Mouse (Mus musculus): ENCODE results near the gene Actbl2. TPM values are rescaled to one million over a fixed set of nuclear protein-coding genes. Genes with fewer than 3 reads are reported as not detected.

The Actbl2 gene
- total RNA-seq (2014; rRNA removed) = 0.08 TPM in 1 of 2 replicates, not detected in the other
- polyA plus RNA-seq (2015; fragmentation: Nextera tagmentation; extraction: Ambion mirVana) = not detected in 2 replicates

- DNase-seq (no peak), ATAC-seq (no peak)
- Histone ChIP-seq H3K9ac (no peak within 1 kb of the TSS), H3K27ac (ENCODE audit: low read depth, low read length) (no peak within 1 kb of the TSS), H3K36me3 (ENCODE audit: insufficient read depth) (no peaks in the 10 kb centered on the region), H3K9me3 (ENCODE audit: low read length) (no peaks in the 10 kb centered on the region), H3K4me3 (ENCODE audit: low read depth, low read length) (no peak within 1 kb of the TSS), H3K27me3 (ENCODE audit: insufficient read depth, low read length) (no peaks in the 10 kb centered on the region), H3K4me2 (ENCODE audit: low read depth) (no peak within 1 kb of the TSS), H3K4me1 (ENCODE audit: insufficient read depth) (no peaks in the 10 kb centered on the region)
- no peak for TF ChIP-seq CTCF (IDR thresholded peaks at IDR 0.05; ENCODE audit: low read depth)
- 91% methylated on average over 5 of the region's 5 CpGs for WGBS
Measured at GRCm38 (mm10) chr13:111254713-111255112, at the start of gene Actbl2. Actbl2 (plus strand) TSS chr13:111255013.

DNA sequence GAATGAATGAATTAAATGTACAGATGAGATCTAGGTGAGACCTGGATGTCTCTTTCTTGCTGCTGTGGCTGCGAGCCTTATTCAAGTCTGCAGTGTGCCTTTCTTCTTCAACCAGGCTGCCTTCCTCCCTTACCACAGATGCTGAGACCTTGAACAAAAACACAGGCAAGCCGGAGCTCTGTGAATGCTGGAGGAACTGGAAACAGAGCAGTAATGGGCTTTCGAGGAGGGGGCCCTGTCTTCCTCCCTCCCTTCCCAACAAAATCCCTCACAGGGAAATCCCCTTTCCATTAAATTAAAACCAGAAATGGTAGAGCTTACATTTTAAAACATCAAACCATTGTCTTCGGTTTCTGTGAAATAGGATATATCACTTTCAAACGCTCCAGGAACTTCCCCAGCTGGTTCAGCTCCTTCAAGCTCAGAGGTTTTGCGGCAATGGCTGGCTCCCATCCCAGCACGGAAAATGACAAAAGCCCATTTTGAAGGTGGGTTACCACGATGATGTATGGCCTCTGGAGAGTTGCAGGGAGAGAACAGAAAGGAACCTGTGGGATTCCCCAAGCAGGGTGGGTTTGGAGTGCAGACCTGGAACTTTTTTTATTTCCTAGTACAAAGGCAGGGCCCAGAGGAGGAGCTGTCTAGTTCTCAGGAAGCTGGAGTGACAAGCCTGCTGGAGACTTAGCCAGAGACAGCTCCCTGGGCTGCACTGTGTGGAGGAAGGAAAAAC is 44.0 kb upstream of the Actbl2 start:
- H3K27me3 ChIP-seq (ENCODE audit: insufficient read depth, low read length) = no peaks in the 10 kb centered on the region
- H3K9me3 ChIP-seq (ENCODE audit: low read length) = no peaks in the 10 kb centered on the region
- H3K4me2 ChIP-seq (ENCODE audit: low read depth) = no peak overlapping the region
- H3K4me1 ChIP-seq (ENCODE audit: insufficient read depth) = no peaks in the 10 kb centered on the region
- DNase-seq (no peak), ATAC-seq (no peak)
- H3K9ac ChIP-seq = no peak overlapping the region
- WGBS = 53% methylated on average over 8 of the region's 8 CpGs
- H3K4me3 ChIP-seq (ENCODE audit: low read depth, low read length) = no peak overlapping the region
- H3K27ac ChIP-seq (ENCODE audit: low read depth, low read length) = no peak overlapping the region
- no peak for TF ChIP-seq CTCF (IDR thresholded peaks at IDR 0.05; ENCODE audit: low read depth)
- no peaks in the 10 kb centered on the region for H3K36me3 ChIP-seq (ENCODE audit: insufficient read depth)

DNA sequence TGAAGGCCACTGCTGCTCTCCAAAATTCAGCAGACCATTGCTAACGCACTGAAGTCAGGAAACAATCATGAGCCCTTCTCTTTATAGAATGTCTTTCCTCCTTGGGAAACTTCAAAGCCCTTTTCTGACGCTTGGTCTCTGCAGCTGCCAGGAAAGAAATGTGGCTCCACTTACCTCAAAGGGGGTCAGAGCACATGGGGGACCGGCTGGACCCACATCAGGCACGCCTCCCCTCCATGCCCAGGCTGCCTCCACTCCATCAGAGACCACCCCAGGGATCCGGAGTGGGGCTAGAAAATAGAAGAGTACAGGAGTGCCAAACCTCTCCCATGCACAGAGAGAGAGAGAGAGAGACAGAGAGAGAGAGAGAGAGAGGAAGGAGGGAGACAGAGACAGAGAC is 26.0 kb upstream of the Actbl2 start:
- H3K4me2 ChIP-seq (ENCODE audit: low read depth) = no peak overlapping the region
- H3K27me3 ChIP-seq (ENCODE audit: insufficient read depth, low read length) = no peaks in the 10 kb centered on the region
- no peak overlapping the region for H3K27ac ChIP-seq (ENCODE audit: low read depth, low read length)
- no peaks in the 10 kb centered on the region for H3K4me1 ChIP-seq (ENCODE audit: insufficient read depth)
- DNase-seq (no peak), ATAC-seq (no peak)
- 29% methylated on average over 5 of the region's 5 CpGs for WGBS
- no peak overlapping the region for H3K4me3 ChIP-seq (ENCODE audit: low read depth, low read length)
- H3K36me3 ChIP-seq (ENCODE audit: insufficient read depth) = no peaks in the 10 kb centered on the region
- no peak for TF ChIP-seq CTCF (IDR thresholded peaks at IDR 0.05; ENCODE audit: low read depth)
- no peak overlapping the region for H3K9ac ChIP-seq
- H3K9me3 ChIP-seq (ENCODE audit: low read length) = no peaks in the 10 kb centered on the region

DNA sequence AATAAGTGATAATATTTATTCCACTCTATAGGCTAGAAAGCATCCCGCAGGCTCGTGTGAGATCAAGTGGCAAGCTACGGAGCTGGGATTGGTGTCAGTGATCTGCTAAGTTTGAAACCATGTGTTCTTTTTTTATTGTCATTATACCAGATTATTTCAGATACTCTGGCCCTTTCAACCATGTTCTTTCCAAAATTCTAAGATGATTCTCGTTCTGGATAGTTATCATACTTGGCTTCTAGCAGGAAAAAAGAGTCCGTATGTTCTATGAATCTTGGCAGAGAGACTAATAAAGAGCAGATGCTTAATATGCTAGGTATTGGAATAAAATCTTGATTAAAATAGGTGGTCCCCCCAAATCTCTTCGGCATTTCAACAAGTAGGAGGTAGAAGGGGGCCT is 25.3 kb upstream of the Actbl2 start:
- Histone ChIP-seq H3K27ac (ENCODE audit: low read depth, low read length) (no peak overlapping the region), H3K4me3 (ENCODE audit: low read depth, low read length) (no peak overlapping the region), H3K9me3 (ENCODE audit: low read length) (no peaks in the 10 kb centered on the region), H3K9ac (no peak overlapping the region), H3K4me2 (ENCODE audit: low read depth) (no peak overlapping the region), H3K27me3 (ENCODE audit: insufficient read depth, low read length) (no peaks in the 10 kb centered on the region), H3K36me3 (ENCODE audit: insufficient read depth) (no peaks in the 10 kb centered on the region), H3K4me1 (ENCODE audit: insufficient read depth) (no peaks in the 10 kb centered on the region)
- WGBS = 68% methylated on average over 6 of the region's 6 CpGs
- ATAC-seq (no peak), DNase-seq (no peak)
- no peak for TF ChIP-seq CTCF (IDR thresholded peaks at IDR 0.05; ENCODE audit: low read depth)

DNA sequence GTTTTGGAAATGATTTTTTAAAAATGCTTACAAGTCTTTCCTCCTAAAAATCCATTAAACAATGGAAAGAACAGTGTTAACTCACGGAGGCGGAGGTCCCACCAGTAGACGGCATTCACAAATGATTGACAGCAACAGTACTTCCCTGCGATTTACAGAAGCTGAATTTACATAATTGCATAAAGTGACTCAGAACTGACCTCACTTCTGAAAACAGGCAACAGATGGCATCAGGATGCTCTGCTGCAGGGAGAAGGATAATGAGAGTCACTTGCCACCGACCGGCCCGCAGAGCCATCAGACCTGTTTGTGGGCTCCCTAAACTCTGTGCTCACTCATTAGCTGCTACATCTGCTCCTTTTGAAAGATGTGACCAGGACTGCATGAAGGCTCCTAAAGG is 22.4 kb upstream of the Actbl2 start:
- no peak for DNase-seq

DNA sequence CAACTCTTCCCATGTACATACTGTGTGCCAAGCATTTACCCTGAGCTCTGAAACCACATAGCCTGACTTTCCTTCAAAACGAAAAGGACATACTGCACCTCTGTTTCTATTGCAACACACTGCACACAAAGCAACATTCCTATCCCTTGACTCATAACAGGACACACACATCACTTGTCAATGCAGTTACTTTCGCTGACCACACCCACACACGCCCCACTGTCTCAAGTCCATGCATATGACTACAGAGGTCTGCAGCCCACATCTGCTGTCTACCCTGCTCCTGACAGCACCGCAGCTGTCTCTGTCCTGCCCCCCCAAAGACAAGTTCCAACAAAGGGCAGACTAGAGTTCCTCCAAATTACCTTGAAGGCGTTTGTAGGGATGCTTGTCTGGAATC is 21.5 kb upstream of the Actbl2 start:
- TF ChIP-seq CTCF (IDR thresholded peaks at IDR 0.05; ENCODE audit: low read depth) = no peak
- H3K36me3 ChIP-seq (ENCODE audit: insufficient read depth) = no peaks in the 10 kb centered on the region
- 85% methylated on average over 5 of the region's 5 CpGs for WGBS
- no peak overlapping the region for H3K9ac ChIP-seq
- no peaks in the 10 kb centered on the region for H3K9me3 ChIP-seq (ENCODE audit: low read length)
- H3K27me3 ChIP-seq (ENCODE audit: insufficient read depth, low read length) = no peaks in the 10 kb centered on the region
- H3K4me3 ChIP-seq (ENCODE audit: low read depth, low read length) = no peak overlapping the region
- H3K27ac ChIP-seq (ENCODE audit: low read depth, low read length) = no peak overlapping the region
- H3K4me2 ChIP-seq (ENCODE audit: low read depth) = no peak overlapping the region
- ATAC-seq = no peak
- H3K4me1 ChIP-seq (ENCODE audit: insufficient read depth) = 0 out of 2 replicates have a peak, but pooled peaks cover 4% of the 10 kb centered on the region
- no peak for DNase-seq

More for the DNA sequence above, 22.4 kb upstream of the Actbl2 start:
- TF ChIP-seq CTCF (IDR thresholded peaks at IDR 0.05; ENCODE audit: low read depth) = no peak
- Histone ChIP-seq H3K36me3 (ENCODE audit: insufficient read depth) (no peaks in the 10 kb centered on the region), H3K4me3 (ENCODE audit: low read depth, low read length) (no peak overlapping the region), H3K9ac (no peak overlapping the region), H3K27ac (ENCODE audit: low read depth, low read length) (no peak overlapping the region), H3K9me3 (ENCODE audit: low read length) (no peaks in the 10 kb centered on the region), H3K4me2 (ENCODE audit: low read depth) (no peak overlapping the region), H3K4me1 (ENCODE audit: insufficient read depth) (0 out of 2 replicates have a peak, but pooled peaks cover 4% of the 10 kb centered on the region), H3K27me3 (ENCODE audit: insufficient read depth, low read length) (no peaks in the 10 kb centered on the region)
- ATAC-seq = peak; percentile 36; the same call in 1 of the 2 replicates
- WGBS = 23% methylated on average over 7 of the region's 7 CpGs

DNA sequence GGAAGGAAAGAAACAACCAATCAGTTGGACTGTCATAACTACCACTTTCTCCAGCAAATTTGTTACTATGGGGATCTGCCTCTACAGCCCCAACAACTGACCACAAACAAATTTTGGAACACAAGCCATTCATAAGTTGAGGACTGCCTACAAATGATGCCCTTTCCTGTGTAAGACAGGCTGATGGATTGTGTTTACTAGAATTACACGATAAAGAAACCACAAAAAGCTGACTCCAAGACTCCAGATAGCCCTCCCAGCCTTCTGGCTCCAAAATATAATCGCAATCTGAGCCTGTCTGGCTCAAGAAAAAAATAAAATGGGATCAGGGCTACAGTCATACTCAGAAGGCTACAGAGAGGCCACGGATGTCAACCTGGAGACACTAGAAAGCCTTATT is 20.2 kb upstream of the Actbl2 start:
- Histone ChIP-seq H3K4me3 (ENCODE audit: low read depth, low read length) (no peak overlapping the region), H3K4me1 (ENCODE audit: insufficient read depth) (0 out of 2 replicates have a peak, but pooled peaks cover 4% of the 10 kb centered on the region), H3K27ac (ENCODE audit: low read depth, low read length) (peak overlapping the region; percentile 41; the same call in 1 of the 2 replicates), H3K4me2 (ENCODE audit: low read depth) (no peak overlapping the region), H3K9me3 (ENCODE audit: low read length) (no peaks in the 10 kb centered on the region), H3K36me3 (ENCODE audit: insufficient read depth) (no peaks in the 10 kb centered on the region), H3K9ac (no peak overlapping the region), H3K27me3 (ENCODE audit: insufficient read depth, low read length) (no peaks in the 10 kb centered on the region)
- ATAC-seq = no peak
- no peak for TF ChIP-seq CTCF (IDR thresholded peaks at IDR 0.05; ENCODE audit: low read depth)
- DNase-seq = no peak
- WGBS = 78% methylated on average over 3 of the region's 3 CpGs

Measured in forebrain, postnatal 0 days (tissue).